Mouse (Mus musculus) G1E (cell line): ENCODE data around the gene Slc32a1. TPM values are rescaled to one million over a fixed set of nuclear protein-coding genes. Genes with fewer than 3 reads are reported as not detected.
A peak's percentile ranks its signal among the peaks of the same experiment; 100 is the strongest.

ENCODE experiments used
- ATAC-seq: 2 replicates; pipeline ENCODE4 v1.8.0; 2016; ENCODE audit warnings: mild to moderate bottlenecking; ENCODE audit not compliant: insufficient number of reproducible peaks, poor library complexity, low FRiP score, severe bottlenecking; ENCODE audit errors: extremely low read depth
- DNase-seq: peaks from one replicate; pipeline ENCODE4 v3.0.0; 2012; ENCODE audit warnings: low spot score
- H3K27me3 ChIP-seq: 2 replicates; pipeline ENCODE4 v1.6.1; 2012; ENCODE audit warnings: mild to moderate bottlenecking, low read length, inconsistent platforms; ENCODE audit not compliant: insufficient read depth
- H3K36me3 ChIP-seq: replicated peaks from 2 replicates; pipeline ENCODE3; 2012; ENCODE audit warnings: mild to moderate bottlenecking, inconsistent platforms
- H3K4me1 ChIP-seq: 2 replicates; pipeline ENCODE4 v1.6.1; 2012; ENCODE audit warnings: low read depth, low read length, inconsistent platforms, mixed read lengths; ENCODE audit not compliant: insufficient read depth
- H3K4me3 ChIP-seq: 2 replicates; pipeline ENCODE4 v1.5.1; 2012; ENCODE audit warnings: low read depth, mild to moderate bottlenecking, inconsistent platforms, low read length, moderate library complexity, mixed read lengths
- H3K9me3 ChIP-seq: replicated peaks from 2 replicates; pipeline ENCODE4 v1.6.1; 2012; ENCODE audit warnings: inconsistent platforms
- CTCF ChIP-seq: IDR thresholded peaks from 2 replicates; pipeline ENCODE4 v1.5.1; 2012; ENCODE audit warnings: low read depth, low read length, inconsistent platforms, mixed read lengths
- GATA1 ChIP-seq: IDR thresholded peaks from 2 replicates; pipeline ENCODE4 v1.6.1; 2012; ENCODE audit warnings: borderline replicate concordance, low read length, inconsistent platforms, mixed read lengths
- GATA2 ChIP-seq: IDR thresholded peaks from 2 replicates; pipeline ENCODE4 v1.6.1; 2012; ENCODE audit warnings: low read depth, low read length, inconsistent platforms, borderline replicate concordance
- POLR2AphosphoS5 ChIP-seq: IDR thresholded peaks from 2 replicates; pipeline ENCODE4 v1.6.1; 2012; ENCODE audit warnings: low read depth, low read length, inconsistent platforms; ENCODE audit not compliant: insufficient replicate concordance
- TAL1 ChIP-seq: conservative IDR thresholded peaks from 2 replicates; pipeline ENCODE4 v1.6.1; 2012; ENCODE audit warnings: low read depth, low read length, inconsistent platforms, mixed read lengths
- polyA plus RNA-seq: library from polyadenylated mRNA; stranded (reverse); fragments of >175 nt; gene quantifications from 2 replicates; pipeline ENCODE4 v1.2.3, GENCODE M21; 2012
- total RNA-seq, 2 experiments: library from RNA; stranded (forward) in 1 of 2; stranded (reverse) in 1 of 2; fragments of 200-1000 nt in 1 of 2; fragments of >200 nt in 1 of 2; fragmentation: Nextera tagmentation in 1 of 2; gene quantifications; 2 replicates each; pipeline ENCODE4 v1.2.3; 2014 to 2017

Gene Slc32a1
- total and polyA plus RNA-seq, 3 experiments = not detected

GRCm38 (mm10) chr2:158611326-158611719, 756 bp downstream of the Slc32a1 start:
- H3K4me3 ChIP-seq = peak overlapping the region; percentile 9; the same call in 1 of the 2 replicates
- H3K9me3 ChIP-seq = peaks cover 53% of the 10 kb centered on the region
- H3K4me1 ChIP-seq = peaks cover 45% of the 10 kb centered on the region
- ATAC-seq (no peak), DNase-seq (no peak)
- peaks cover 66% of the 10 kb centered on the region for H3K27me3 ChIP-seq
- H3K36me3 ChIP-seq = no peaks in the 10 kb centered on the region
- TF ChIP-seq TAL1 = no peak
- TF ChIP-seq GATA2 = no peak
- TF ChIP-seq CTCF = no peak
- TF ChIP-seq GATA1 = no peak
- TF ChIP-seq POLR2AphosphoS5 = no peak

- peaks cover 39% of the 10 kb centered on the region for H3K4me1 ChIP-seq
- TF ChIP-seq POLR2AphosphoS5 (no peak), GATA2 (no peak)
- H3K27me3 ChIP-seq = peaks cover 71% of the 10 kb centered on the region
- H3K4me3 ChIP-seq = no peak overlapping the region
- no peak for DNase-seq
- H3K9me3 ChIP-seq = peaks cover 53% of the 10 kb centered on the region
- no peaks in the 10 kb centered on the region for H3K36me3 ChIP-seq
- no peak for ATAC-seq
Observed at GRCm38 (mm10) chr2:158611726-158612670, 1.4 kb downstream of the Slc32a1 start.

GRCm38 (mm10) chr2:158612671-158613250, 2.2 kb downstream of the Slc32a1 start:
- no peak for ATAC-seq
- Histone ChIP-seq H3K27me3 (peaks cover 71% of the 10 kb centered on the region), H3K4me1 (peaks cover 31% of the 10 kb centered on the region), H3K9me3 (peaks cover 53% of the 10 kb centered on the region), H3K4me3 (no peak overlapping the region), H3K36me3 (no peaks in the 10 kb centered on the region)
- no peak for DNase-seq
- no peak for TF ChIP-seq GATA2

GRCm38 (mm10) chr2:158613541-158614417, 3.2 kb downstream of the Slc32a1 start:
- no peaks in the 10 kb centered on the region for H3K36me3 ChIP-seq
- no peak for DNase-seq
- H3K4me1 ChIP-seq = peaks cover 22% of the 10 kb centered on the region
- TF ChIP-seq CTCF (peak; percentile 6; the same call in 1 of the 2 replicates), TAL1 (no peak)
- no peak for ATAC-seq
- peaks cover 53% of the 10 kb centered on the region for H3K9me3 ChIP-seq
- peak overlapping the region; percentile 34; the same call in 1 of the 2 replicates for H3K4me3 ChIP-seq
- peaks cover 66% of the 10 kb centered on the region for H3K27me3 ChIP-seq

- ATAC-seq (no peak), DNase-seq (no peak)
- no peaks in the 10 kb centered on the region for H3K36me3 ChIP-seq
- H3K27me3 ChIP-seq = peaks cover 66% of the 10 kb centered on the region
- TF ChIP-seq POLR2AphosphoS5 = no peak
- TF ChIP-seq GATA2 = no peak
- no peak for TF ChIP-seq GATA1
- no peak for TF ChIP-seq CTCF
- no peak for TF ChIP-seq TAL1
- H3K4me3 ChIP-seq = peak overlapping the region; percentile 34; the same call in 1 of the 2 replicates
- peaks cover 53% of the 10 kb centered on the region for H3K9me3 ChIP-seq
- peaks cover 16% of the 10 kb centered on the region for H3K4me1 ChIP-seq
Observed at GRCm38 (mm10) chr2:158614418-158614955, 3.9 kb downstream of the Slc32a1 start.

- DNase-seq (no peak), ATAC-seq (no peak)
- H3K27me3 ChIP-seq = peaks cover 64% of the 10 kb centered on the region
- H3K36me3 ChIP-seq = no peaks in the 10 kb centered on the region
- TF ChIP-seq POLR2AphosphoS5 (no peak), GATA1 (no peak), TAL1 (no peak), GATA2 (no peak), CTCF (no peak)
- H3K4me3 ChIP-seq = no peak overlapping the region
- H3K9me3 ChIP-seq = peaks cover 46% of the 10 kb centered on the region
- peaks cover 8% of the 10 kb centered on the region for H3K4me1 ChIP-seq
Observed at GRCm38 (mm10) chr2:158615161-158615680, 4.7 kb downstream of the Slc32a1 start.
